Mouse (Mus musculus) 3134 (cell line): ENCODE measurements at regions not wholly inside any gene's neighbourhood (a gene's known extent, or its start where the extent isn't known, plus 50 kb on each side); places are given as distances from the start of the nearest gene placed in this dataset.
A peak's percentile ranks its signal among the peaks of the same experiment; 100 is the strongest.

Source experiments
- DNase-seq: peaks from one replicate; pipeline ENCODE4 v3.0.0-alpha.2; 2011; ENCODE audit warnings: low spot score; ENCODE audit not compliant: insufficient read length; ENCODE audit errors: extremely low read depth

DNA sequence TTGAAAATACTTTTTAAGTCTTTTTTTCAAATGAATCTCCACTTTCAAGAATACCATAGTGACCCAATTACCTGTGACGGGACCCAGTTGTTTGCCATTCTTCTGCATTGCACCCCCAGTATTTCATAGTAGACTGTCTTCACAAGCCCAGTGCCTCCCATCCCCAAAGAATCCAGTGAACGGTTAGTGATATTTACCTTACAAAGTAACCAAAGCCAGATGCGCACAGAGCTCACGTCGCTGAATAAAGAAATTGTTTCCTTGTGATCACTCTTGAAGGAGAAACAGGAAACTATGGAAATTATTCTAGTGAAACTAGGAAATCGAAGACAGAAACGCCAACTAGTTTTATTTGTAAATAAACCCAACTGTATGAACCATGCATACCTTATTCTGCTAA lies 91.4 kb upstream of the Ssbp2 start:
- no peak for DNase-seq

DNA sequence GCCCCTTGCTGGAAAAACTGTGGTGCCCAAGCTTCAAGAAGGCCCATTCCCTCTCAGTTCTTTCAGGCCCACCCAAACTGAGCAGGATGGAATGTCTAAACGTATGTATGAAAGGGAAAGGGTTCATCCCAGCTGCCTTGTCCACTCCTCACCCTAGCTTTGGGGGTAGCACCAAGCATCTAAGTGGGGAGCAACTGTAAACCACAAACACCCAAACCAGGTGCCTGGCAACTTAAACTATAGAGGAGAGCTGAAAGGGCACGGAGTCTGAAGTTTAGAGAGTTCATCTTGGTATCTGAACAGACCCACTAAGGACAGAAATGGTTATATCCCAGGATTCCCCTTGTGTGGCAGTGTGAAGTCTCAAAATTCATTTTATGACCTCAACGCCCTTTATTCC lies 90.1 kb upstream of the Ssbp2 start:
- DNase-seq, result no peak

DNA sequence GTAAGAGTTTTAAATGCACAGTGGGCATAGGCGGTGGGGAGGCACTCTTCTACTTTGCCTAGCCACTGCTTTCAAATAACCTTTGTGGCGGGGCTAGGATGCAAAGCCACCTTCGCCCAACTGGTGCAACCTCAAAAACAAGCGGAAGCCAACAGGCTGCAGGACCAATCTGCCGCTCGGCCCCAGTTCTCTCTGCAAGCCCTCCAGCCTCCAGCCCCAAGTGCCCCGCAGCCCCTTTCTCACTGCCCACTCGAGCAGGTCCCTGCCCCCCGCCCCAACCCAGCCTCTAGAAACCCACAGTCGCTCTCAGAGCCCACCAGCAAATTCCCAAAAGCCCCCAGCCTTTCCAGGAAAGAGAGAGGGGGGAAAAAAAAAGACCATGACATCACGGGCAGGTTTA lies 89.6 kb upstream of the Ssbp2 start:
- no peak for DNase-seq

DNA sequence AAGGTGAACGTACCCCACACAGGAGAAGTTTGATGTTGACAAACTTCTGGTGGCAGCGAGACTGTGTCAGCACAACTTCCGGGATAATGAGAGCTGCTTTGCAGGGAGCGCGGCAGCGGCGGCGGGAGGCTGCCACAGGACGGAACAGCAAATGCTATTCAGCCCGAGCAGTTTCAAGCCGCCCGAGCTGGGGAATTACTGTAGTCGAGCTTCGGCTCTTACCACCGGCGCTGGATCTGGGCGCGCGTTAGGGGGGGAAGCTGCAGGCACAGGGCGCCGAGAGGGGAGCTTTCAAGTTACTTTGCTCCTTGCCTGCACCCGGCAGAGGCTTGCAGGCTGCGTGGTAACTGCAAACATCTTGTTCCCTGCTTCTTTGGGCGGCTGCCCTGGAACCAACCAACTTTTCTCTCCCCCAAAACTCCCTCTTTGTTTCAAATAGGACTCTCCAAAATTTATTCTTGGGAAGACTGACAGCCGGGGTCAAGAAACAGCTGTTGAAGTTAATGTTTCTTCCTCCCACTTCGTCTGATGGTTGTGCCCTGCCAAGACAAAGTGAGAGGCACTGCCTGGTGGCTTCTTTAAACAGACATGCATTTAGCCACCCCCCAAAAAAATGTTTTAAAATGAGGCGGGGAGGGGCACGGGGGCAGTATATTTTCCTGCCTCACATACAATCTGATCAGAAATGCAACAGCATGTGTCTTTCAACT lies 89.0 kb upstream of the Ssbp2 start:
- peak; percentile 94 for DNase-seq

DNA sequence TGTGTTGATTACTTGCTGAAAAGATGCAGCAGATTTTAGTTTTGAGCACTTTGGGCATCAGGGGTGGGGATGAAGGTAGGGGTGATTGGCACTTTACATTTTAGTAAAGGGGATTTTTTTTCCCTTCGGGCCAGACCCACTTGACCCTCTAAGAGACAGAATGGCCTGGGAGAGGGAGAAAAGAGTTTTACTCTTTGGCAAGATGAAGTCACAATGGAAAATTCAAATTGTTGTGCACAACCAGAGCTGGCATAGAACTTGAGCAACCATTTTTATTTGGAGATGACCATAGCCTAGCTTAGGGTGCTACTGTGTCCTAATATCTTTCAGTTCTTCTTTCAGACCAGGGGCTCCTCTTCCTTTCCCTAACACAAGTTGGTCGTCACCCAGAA lies 88.5 kb upstream of the Ssbp2 start:
- DNase-seq, result no peak

DNA sequence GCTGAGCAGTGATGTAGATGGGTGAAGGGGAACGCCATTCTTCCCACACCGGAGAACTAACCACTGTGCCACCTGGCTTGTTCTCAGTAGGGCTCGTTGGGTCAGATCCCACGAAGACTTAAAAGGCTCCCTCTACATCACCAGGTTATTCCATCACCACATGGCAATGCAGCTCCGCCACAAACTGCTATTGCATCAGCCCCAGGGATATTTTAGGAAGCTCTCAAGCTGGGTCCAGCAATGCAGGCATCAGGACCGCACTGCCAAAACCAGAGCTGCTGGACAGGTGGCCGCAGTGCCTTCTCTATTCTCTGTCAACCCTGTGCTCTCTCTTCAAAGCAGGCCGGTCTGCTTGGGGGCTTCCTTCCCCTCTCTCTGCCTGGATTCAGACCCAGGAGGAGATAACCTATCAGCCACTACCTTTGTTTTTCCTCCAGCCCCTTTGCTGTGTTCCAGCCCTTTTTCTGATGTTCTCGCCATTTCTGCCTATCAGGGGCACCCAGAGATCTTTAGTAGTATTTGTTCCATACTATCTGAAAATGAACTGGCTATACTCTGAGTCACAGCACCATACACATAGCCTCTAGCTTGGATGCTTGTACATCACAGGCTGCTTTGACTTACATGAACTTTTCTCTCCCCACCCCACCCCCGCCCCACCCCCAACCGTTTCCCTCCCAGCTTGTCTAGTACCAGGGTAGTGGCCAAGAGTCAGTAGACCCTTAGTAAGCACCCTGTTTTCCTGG lies 87.8 kb upstream of the Ssbp2 start:
- peak; percentile 69 for DNase-seq

DNA sequence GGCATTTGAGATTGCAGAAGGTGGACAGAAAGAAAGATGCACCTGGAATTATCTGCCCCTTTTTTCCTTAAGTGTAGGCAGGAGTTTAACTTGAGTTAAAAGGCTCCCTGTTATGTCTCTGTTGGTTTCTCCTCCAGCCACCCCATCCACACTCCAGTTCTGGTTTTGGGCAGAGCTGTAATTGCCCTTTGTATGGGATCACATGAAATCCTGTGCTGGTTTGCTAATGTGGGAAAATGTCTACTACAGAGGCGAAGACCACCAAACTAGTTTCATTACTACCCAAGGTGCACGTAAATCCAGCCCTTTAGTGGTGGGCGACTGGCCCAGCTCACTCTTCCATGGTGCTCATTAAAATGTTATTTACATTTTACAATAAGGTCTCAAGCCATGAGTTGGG lies 85.9 kb upstream of the Ssbp2 start:
- no peak for DNase-seq

DNA sequence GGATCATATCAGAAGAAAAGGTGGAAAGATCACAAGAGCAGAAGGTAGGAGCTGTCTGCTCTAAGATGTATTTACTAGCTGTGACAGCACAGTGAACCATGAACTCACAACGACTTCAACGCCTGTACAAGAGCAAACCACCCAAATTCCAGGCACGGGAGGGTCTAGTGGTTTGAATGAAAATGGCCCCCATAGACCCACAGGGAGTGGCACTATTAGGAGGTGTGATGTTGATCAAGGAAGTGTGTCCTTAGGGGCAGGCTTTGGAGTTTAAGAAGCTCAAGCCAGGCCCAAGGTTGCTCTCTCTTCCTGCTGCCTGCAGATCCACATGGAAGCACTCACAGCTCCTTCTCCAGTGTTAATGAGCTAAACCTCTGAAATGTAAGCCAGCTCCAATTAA lies 83.5 kb upstream of the Ssbp2 start:
- DNase-seq, result no peak

DNA sequence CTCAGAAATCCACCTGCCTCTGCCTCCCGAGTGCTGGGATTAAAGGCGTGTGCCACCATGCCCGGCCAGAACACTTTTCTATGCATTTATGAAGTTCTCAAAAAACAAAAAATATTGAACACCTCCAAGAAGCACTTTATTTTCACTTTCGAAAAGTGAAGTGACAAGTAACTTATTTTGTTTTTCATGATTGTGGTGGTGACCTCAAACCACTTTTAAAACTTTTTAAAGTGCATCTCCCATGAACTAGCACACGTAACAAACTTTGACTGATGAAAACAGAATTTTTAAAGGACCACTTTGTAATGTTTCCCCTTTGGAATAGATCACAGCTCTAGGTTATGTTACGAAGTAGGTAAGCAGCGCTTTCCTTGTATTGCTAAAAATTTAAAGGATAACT lies 82.7 kb upstream of the Ssbp2 start:
- DNase-seq, result no peak

DNA sequence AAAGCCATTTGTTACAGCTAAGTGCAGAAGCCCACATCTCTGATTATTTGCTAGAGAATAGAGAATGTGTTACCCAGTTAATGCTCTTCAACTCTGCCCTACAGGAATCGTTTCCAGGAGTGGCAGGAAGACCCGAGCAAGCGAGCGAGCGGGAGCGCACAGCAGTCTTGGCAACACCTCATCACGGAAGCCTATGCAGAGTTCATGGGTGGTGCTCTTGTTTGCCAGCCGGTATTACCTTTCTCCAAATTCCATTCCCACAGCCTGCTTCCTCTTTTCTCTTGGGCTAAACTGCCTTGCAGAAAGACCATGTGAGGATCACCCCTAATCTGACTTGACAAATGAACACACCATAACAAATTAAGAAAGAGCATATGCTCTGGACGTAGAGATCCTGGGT lies 82.1 kb upstream of the Ssbp2 start:
- no peak for DNase-seq

DNA sequence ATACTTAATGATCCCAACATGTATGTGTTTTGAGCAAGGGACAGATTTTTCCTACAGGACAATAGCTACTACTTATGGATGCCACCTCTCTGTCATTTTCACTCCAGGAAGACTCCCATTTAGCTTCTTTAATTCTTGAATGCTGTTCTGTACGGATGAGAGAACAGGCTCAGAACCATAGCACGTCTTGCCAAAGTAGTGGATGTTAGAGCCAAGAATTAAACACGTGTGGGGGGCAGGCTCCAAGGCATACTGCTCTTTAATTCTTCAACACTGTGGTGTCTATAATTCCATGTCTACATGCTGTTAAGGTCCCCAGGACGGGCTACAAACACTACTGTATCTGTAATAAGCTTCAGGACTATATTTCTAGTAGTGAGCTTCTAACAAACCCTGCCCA lies 74.7 kb upstream of the Ssbp2 start:
- DNase-seq, result no peak

DNA sequence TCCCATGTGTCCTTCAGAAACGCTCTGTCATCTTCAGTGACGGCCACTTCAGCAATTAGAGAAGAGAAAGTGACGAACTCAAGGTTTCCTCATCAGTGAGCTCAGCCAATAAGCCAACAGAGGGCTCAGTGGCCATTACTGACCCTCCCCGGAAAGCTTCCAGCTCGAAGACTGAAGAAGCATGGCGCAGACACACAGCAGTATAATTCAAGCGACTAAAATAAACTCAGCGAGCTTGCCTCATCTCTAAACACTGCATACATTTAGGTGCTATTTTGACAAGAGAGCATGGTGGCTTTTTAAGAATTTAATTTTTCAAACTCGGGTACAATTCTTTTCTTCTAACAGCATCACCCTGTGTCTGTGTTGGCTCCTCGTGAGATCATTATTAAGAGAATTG lies 72.2 kb upstream of the Ssbp2 start:
- no peak for DNase-seq

DNA sequence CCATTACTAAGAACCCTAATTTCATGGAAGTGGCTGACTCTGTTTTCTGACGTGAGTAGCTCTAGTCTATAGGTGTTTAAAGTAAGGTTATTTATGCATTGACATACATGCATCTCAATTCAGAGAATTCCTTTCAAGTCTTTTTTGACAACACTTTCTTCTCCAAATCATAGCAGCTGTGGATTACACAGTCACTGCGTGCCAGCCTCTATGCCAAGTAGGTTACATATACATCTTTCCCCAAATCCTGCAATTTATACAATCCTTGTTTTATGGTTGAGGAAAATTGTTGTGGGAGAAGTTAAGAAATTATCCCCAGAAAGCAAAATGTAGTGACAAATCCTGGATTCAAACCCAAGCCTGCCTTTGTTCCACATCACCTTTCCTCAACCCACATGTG lies 56.5 kb upstream of the Ssbp2 start:
- no peak for DNase-seq

DNA sequence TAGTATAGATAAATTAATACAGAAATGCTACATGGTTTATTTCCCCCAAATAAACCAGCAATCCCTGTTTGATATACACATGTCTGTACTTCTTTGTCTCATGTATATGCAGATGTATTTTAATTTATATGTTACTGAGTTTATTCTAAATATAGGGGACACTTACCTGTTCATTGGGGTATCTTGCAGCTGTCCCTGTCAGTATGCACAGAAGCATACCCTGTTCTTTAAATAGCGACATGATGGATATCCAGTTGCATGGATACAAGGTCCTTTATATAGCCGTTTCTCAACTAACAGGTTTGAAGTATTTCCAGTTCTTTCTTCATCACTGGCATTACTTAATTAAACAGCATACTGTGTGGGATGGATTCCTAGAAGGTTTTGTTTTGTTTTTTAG lies 55.1 kb upstream of the Ssbp2 start:
- DNase-seq, result no peak

DNA sequence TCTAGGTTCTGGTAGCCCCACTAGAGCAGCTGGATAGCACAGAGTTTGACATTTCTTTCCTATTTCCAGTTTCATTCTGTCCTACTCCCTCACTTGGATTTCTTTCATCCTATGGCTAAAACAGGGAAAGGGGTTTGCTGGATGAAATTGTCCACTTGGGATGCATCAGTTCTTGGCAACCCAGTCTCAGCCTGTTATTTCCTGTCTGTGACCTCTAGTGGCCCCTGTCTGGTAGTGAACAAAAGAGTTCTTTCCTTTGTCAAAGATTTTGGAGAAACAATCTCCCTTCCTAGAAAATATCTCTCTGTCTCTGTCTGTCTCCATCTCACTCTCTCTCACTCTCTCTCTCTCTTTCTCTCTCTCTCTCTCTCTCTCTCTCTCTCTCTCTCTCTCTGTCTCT lies 50.0 kb upstream of the Ssbp2 start:
- no peak for DNase-seq
